Mouse (Mus musculus) kidney, postnatal 0 days (tissue): ENCODE results near the gene Hist1h4i. TPM values are rescaled to one million over a fixed set of nuclear protein-coding genes. Genes with fewer than 3 reads are reported as not detected.

ENCODE experiments used
- ATAC-seq: fragments of 200-750 bp; cut with Nextera tagmentation; replicated peaks from 2 replicates; pipeline ENCODE4 v1.8.0; 2017; ENCODE audit warnings: low read depth, moderate number of reproducible peaks, moderate TSS enrichment, moderate library complexity; ENCODE audit not compliant: low FRiP score
- DNase-seq: peaks from one replicate; pipeline ENCODE4 v3.0.0-alpha.2; 2016; ENCODE audit warnings: low spot score
- H3K27ac ChIP-seq: fragments of 300-500 bp; sonication (generic); 2 replicates; pipeline ENCODE4 v1.5.1; 2014; ENCODE audit warnings: mild to moderate bottlenecking
- H3K27me3 ChIP-seq: fragments of 300-500 bp; sonication (generic); 2 replicates; pipeline ENCODE4 v1.6.1; 2014; ENCODE audit warnings: low read length, mixed read lengths; ENCODE audit not compliant: insufficient read depth
- H3K36me3 ChIP-seq: fragments of 300-500 bp; sonication (generic); 2 replicates; pipeline ENCODE4 v1.6.1; 2014; ENCODE audit warnings: low read length, mixed read lengths; ENCODE audit not compliant: insufficient read depth
- H3K4me1 ChIP-seq: fragments of 300-500 bp; sonication (generic); replicated peaks from 2 replicates; pipeline ENCODE4 v1.6.1; 2014; ENCODE audit warnings: antibody characterized with exemption, low read length, mixed read lengths; ENCODE audit not compliant: insufficient read depth
- H3K4me2 ChIP-seq: fragments of 300-500 bp; sonication (generic); 2 replicates; pipeline ENCODE4 v1.6.1; 2014; ENCODE audit warnings: mild to moderate bottlenecking, low read length, moderate library complexity, mixed read lengths
- H3K4me3 ChIP-seq: fragments of 300-500 bp; sonication (generic); replicated peaks from 2 replicates; pipeline ENCODE4 v1.5.1; 2014; ENCODE audit warnings: low read depth, low read length
- H3K9ac ChIP-seq: fragments of 300-500 bp; sonication (generic); 2 replicates; pipeline ENCODE4 v1.6.1; 2014; ENCODE audit warnings: low read depth, low read length
- H3K9me3 ChIP-seq: fragments of 300-500 bp; sonication (generic); replicated peaks from 2 replicates; pipeline ENCODE4 v1.6.1; 2016; ENCODE audit warnings: low read length, inconsistent platforms, mixed read lengths
- CTCF ChIP-seq: IDR thresholded peaks from 2 replicates; pipeline ENCODE4 v1.5.1; 2016; ENCODE audit warnings: antibody characterized with exemption, low read depth, mild to moderate bottlenecking, moderate library complexity
- WGBS: fragments of 180-500 bp; shearing (Covaris S2); extraction: QIAGEN DNeasy Blood & Tissue Kit; methylation state at CpG from one replicate; pipeline ENCODE4 v1.1.7; 2014; 5-methylcytosine and 5-hydroxymethylcytosine counted together
- polyA plus RNA-seq: library from polyadenylated mRNA; unstranded; fragments of >200 nt; fragmentation: Nextera tagmentation; extraction: Ambion mirVana; gene quantifications from 2 replicates; pipeline ENCODE4 v1.2.1, GENCODE M21; 2015

The Hist1h4i gene
- polyA plus RNA-seq, 1 experiment from 2014 or later, result 17.2 TPM

- Histone ChIP-seq H3K27ac (no peak overlapping the region), H3K4me2 (peak overlapping the region; percentile 79), H3K4me1 (peaks cover 9% of the 10 kb centered on the region), H3K9ac (0 out of 2 replicates have a peak overlapping the region, but pooled peaks have one; percentile 19), H3K36me3 (no peaks in the 10 kb centered on the region), H3K4me3 (peak overlapping the region; percentile 46), H3K9me3 (no peaks in the 10 kb centered on the region), H3K27me3 (peaks cover 89% of the 10 kb centered on the region)
- no peak for TF ChIP-seq CTCF
- DNase-seq (no peak), ATAC-seq (no peak)
- WGBS, result 5% methylated on average over 18 of the region's 18 CpGs
Measured at GRCm38 (mm10) chr13:22007121-22007510, 34.0 kb downstream of the Hist1h4i start.

- Histone ChIP-seq H3K9me3 (no peaks in the 10 kb centered on the region), H3K27ac (no peak overlapping the region), H3K4me3 (peak overlapping the region; percentile 46), H3K9ac (peak overlapping the region; percentile 19; the same call in 1 of the 2 replicates), H3K4me1 (peaks cover 9% of the 10 kb centered on the region), H3K36me3 (no peaks in the 10 kb centered on the region), H3K27me3 (peaks cover 91% of the 10 kb centered on the region), H3K4me2 (peak overlapping the region; percentile 79)
- DNase-seq (peak; percentile 69), ATAC-seq (peak; percentile 87)
- TF ChIP-seq CTCF, result peak; percentile 18; the same call in 1 of the 2 replicates
- under 1% methylated on average over 38 of the region's 38 CpGs for WGBS
Measured at GRCm38 (mm10) chr13:22006334-22007120, 34.6 kb downstream of the Hist1h4i start.

- Histone ChIP-seq H3K9me3 (no peaks in the 10 kb centered on the region), H3K9ac (peak overlapping the region; percentile 19), H3K27me3 (peaks cover 94% of the 10 kb centered on the region), H3K36me3 (no peaks in the 10 kb centered on the region), H3K4me2 (peak overlapping the region; percentile 79), H3K4me3 (peak overlapping the region; percentile 46), H3K4me1 (peaks cover 9% of the 10 kb centered on the region), H3K27ac (no peak overlapping the region)
- DNase-seq (peak; percentile 50), ATAC-seq (peak; percentile 71; the same call in 1 of the 2 replicates)
- TF ChIP-seq CTCF, result no peak
- WGBS, result 1% methylated on average over 45 of the region's 45 CpGs
Measured at GRCm38 (mm10) chr13:22005605-22006333, 35.4 kb downstream of the Hist1h4i start.

GRCm38 (mm10) chr13:22001823-22002222, 39.3 kb downstream of the Hist1h4i start:
- no peak overlapping the region for H3K9ac ChIP-seq
- no peak for DNase-seq
- no peak for TF ChIP-seq CTCF
- H3K36me3 ChIP-seq, result no peaks in the 10 kb centered on the region
- H3K4me2 ChIP-seq, result no peak overlapping the region
- no peak for ATAC-seq
- 17% methylated on average over 5 of the region's 5 CpGs for WGBS
- peaks cover 12% of the 10 kb centered on the region for H3K4me1 ChIP-seq
- H3K4me3 ChIP-seq, result no peak overlapping the region
- H3K27me3 ChIP-seq, result peaks cover 93% of the 10 kb centered on the region
- no peak overlapping the region for H3K27ac ChIP-seq
- H3K9me3 ChIP-seq, result no peaks in the 10 kb centered on the region

- WGBS, result 54% methylated on average over 2 of the region's 2 CpGs
- TF ChIP-seq CTCF, result no peak
- Histone ChIP-seq H3K4me3 (no peak overlapping the region), H3K9ac (no peak overlapping the region), H3K4me1 (0 out of 2 replicates have a peak, but pooled peaks cover 10% of the 10 kb centered on the region), H3K4me2 (no peak overlapping the region), H3K27ac (no peak overlapping the region), H3K9me3 (no peaks in the 10 kb centered on the region), H3K36me3 (no peaks in the 10 kb centered on the region), H3K27me3 (peaks cover 93% of the 10 kb centered on the region)
- ATAC-seq (no peak), DNase-seq (no peak)
Measured at GRCm38 (mm10) chr13:22001346-22001745, 39.8 kb downstream of the Hist1h4i start.

GRCm38 (mm10) chr13:21999147-21999546, 42.0 kb downstream of the Hist1h4i start:
- H3K9ac ChIP-seq, result no peak overlapping the region
- ATAC-seq (no peak), DNase-seq (no peak)
- H3K4me2 ChIP-seq, result no peak overlapping the region
- H3K4me1 ChIP-seq, result 0 out of 2 replicates have a peak, but pooled peaks cover 9% of the 10 kb centered on the region
- H3K4me3 ChIP-seq, result no peak overlapping the region
- WGBS, result 34% methylated on average over 4 of the region's 4 CpGs
- no peak for TF ChIP-seq CTCF
- H3K36me3 ChIP-seq, result no peaks in the 10 kb centered on the region
- H3K27me3 ChIP-seq, result peaks cover 96% of the 10 kb centered on the region
- H3K9me3 ChIP-seq, result no peaks in the 10 kb centered on the region
- H3K27ac ChIP-seq, result no peak overlapping the region
